Mouse (Mus musculus): ENCODE measurements at regions not wholly inside any gene's neighbourhood (a gene's known extent, or its start where the extent isn't known, plus 50 kb on each side); places are given as distances from the start of the nearest gene placed in this dataset.

- peak; percentile 8 to 9 for DNase-seq
Measured at GRCm38 (mm10) chr8:116373063-116373462, 131.7 kb upstream of the Dynlrb2 start.

GRCm38 (mm10) chr8:116372574-116372973 is 132.2 kb upstream of the Dynlrb2 start:
- no peak for DNase-seq

- no peak for DNase-seq
Measured at GRCm38 (mm10) chr8:116372056-116372455, 132.7 kb upstream of the Dynlrb2 start.

- no peak for DNase-seq
Measured at GRCm38 (mm10) chr8:116367491-116367890, 137.3 kb upstream of the Dynlrb2 start.

- no peak for DNase-seq
Measured at GRCm38 (mm10) chr8:116366706-116367105, 138.1 kb upstream of the Dynlrb2 start.

GRCm38 (mm10) chr8:116364751-116365150 is 140.0 kb upstream of the Dynlrb2 start:
- DNase-seq, result no peak

- no peak for DNase-seq
Measured at GRCm38 (mm10) chr8:116364172-116364571, 140.6 kb upstream of the Dynlrb2 start.

- DNase-seq, result no peak
Measured at GRCm38 (mm10) chr8:116362351-116362750, 142.4 kb upstream of the Dynlrb2 start.

- DNase-seq, result no peak
Measured at GRCm38 (mm10) chr8:116359761-116360160, 145.0 kb upstream of the Dynlrb2 start.

GRCm38 (mm10) chr8:116354756-116355155 is 150.0 kb upstream of the Dynlrb2 start:
- DNase-seq, result no peak

GRCm38 (mm10) chr8:116353911-116354310 is 150.9 kb upstream of the Dynlrb2 start:
- DNase-seq, result no peak

GRCm38 (mm10) chr8:116352635-116353034 is 152.1 kb upstream of the Dynlrb2 start:
- no peak for DNase-seq

GRCm38 (mm10) chr8:116348971-116349370 is 155.8 kb upstream of the Dynlrb2 start:
- no peak for DNase-seq

GRCm38 (mm10) chr8:116346990-116347389 is 157.8 kb upstream of the Dynlrb2 start:
- DNase-seq, result no peak

GRCm38 (mm10) chr8:116344590-116345222 is 160.1 kb upstream of the Dynlrb2 start:
- DNase-seq, result no peak

GRCm38 (mm10) chr8:116343534-116343933 is 161.2 kb upstream of the Dynlrb2 start:
- DNase-seq, result no peak

GRCm38 (mm10) chr8:116334772-116335171 is 170.0 kb upstream of the Dynlrb2 start:
- no peak for DNase-seq

GRCm38 (mm10) chr8:116334101-116334500 is 170.7 kb upstream of the Dynlrb2 start:
- no peak for DNase-seq

- no peak for DNase-seq
Measured at GRCm38 (mm10) chr8:116320014-116320680, 184.6 kb upstream of the Dynlrb2 start.

GRCm38 (mm10) chr8:116315410-116315809 is 189.4 kb upstream of the Dynlrb2 start:
- DNase-seq, result no peak

GRCm38 (mm10) chr8:116314429-116315092 is 190.2 kb upstream of the Dynlrb2 start:
- DNase-seq, result no peak

GRCm38 (mm10) chr8:116298891-116299290 is 205.9 kb upstream of the Dynlrb2 start:
- no peak for DNase-seq

GRCm38 (mm10) chr8:116290671-116291245 is 214.0 kb upstream of the Dynlrb2 start:
- no peak for DNase-seq

GRCm38 (mm10) chr8:116289237-116289636 is 215.5 kb upstream of the Dynlrb2 start:
- DNase-seq, result no peak
